Mouse (Mus musculus) midbrain, embryonic 15.5 days (tissue): ENCODE measurements around the gene Ky. TPM values are rescaled to one million over a fixed set of nuclear protein-coding genes. Genes with fewer than 3 reads are reported as not detected.
A peak's percentile ranks its signal among the peaks of the same experiment; 100 is the strongest.

Experiments
- ATAC-seq: fragments of 200-750 bp; cut with Nextera tagmentation; replicated peaks from 2 replicates; pipeline ENCODE4 v1.8.0; 2017; ENCODE audit warnings: moderate TSS enrichment
- H3K27ac ChIP-seq: fragments of 300-500 bp; sonication (generic); 2 replicates; pipeline ENCODE4 v1.5.1; 2015; ENCODE audit warnings: mild to moderate bottlenecking, inconsistent platforms
- H3K27me3 ChIP-seq: fragments of 300-500 bp; sonication (generic); replicated peaks from 2 replicates; pipeline ENCODE4 v1.6.1; 2015; ENCODE audit warnings: inconsistent platforms
- H3K36me3 ChIP-seq: fragments of 300-500 bp; sonication (generic); replicated peaks from 2 replicates; pipeline ENCODE4 v1.6.1; 2015; ENCODE audit warnings: inconsistent platforms
- H3K4me1 ChIP-seq: fragments of 300-500 bp; sonication (generic); 2 replicates; pipeline ENCODE4 v1.6.1; 2015; ENCODE audit warnings: inconsistent platforms
- H3K4me2 ChIP-seq: fragments of 300-500 bp; sonication (generic); 2 replicates; pipeline ENCODE4 v1.6.1; 2015; ENCODE audit warnings: inconsistent platforms, mild to moderate bottlenecking, moderate library complexity
- H3K4me3 ChIP-seq: fragments of 300-500 bp; sonication (generic); 2 replicates; pipeline ENCODE4 v1.5.1; 2015; ENCODE audit warnings: mild to moderate bottlenecking, inconsistent platforms
- H3K9ac ChIP-seq: fragments of 300-500 bp; sonication (generic); 2 replicates; pipeline ENCODE4 v1.6.1; 2015; ENCODE audit warnings: mild to moderate bottlenecking, inconsistent platforms
- H3K9me3 ChIP-seq: fragments of 300-500 bp; sonication (generic); 2 replicates; pipeline ENCODE4 v1.6.1; 2016; ENCODE audit warnings: inconsistent platforms
- WGBS: fragments of 180-500 bp; shearing (Covaris S2); methylation state at CpG from one replicate; pipeline ENCODE4 v1.1.7; 2015; ENCODE audit warnings: mixed read lengths; 5-methylcytosine and 5-hydroxymethylcytosine counted together
- polyA plus RNA-seq: library from polyadenylated mRNA; unstranded; fragments of >200 nt; fragmentation: Nextera tagmentation; extraction: Ambion mirVana; gene quantifications from 2 replicates; pipeline ENCODE4 v1.2.1, GENCODE M21; 2015

The Ky gene
- polyA plus RNA-seq, 1 experiment from 2014 or later, result 0.80 TPM

DNA sequence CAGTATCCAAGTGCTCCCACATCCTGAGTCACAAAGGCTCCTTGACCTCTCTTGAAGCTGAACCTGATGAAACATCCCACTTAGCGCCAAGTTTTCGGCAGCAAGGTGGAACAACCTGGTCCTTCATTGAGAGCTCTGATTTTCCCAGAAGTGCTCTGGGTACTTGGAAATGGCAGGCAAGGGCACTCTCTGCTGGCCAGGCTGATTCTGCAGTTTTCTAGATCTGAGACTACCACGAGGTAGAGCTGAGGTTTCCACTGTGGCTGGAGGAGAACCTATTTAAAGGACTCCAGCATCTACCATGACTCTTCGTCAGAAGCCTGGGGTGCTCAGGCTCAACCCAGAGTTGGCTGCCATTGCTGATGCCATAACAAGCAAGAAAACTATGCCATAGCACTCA is 8.0 kb downstream of the Ky start:
- H3K4me1 ChIP-seq, result no peaks in the 10 kb centered on the region
- H3K36me3 ChIP-seq, result no peaks in the 10 kb centered on the region
- no peak for ATAC-seq
- WGBS, result 85% methylated on average over 4 of the region's 4 CpGs
- H3K4me3 ChIP-seq, result no peak overlapping the region
- no peak overlapping the region for H3K9ac ChIP-seq
- no peaks in the 10 kb centered on the region for H3K9me3 ChIP-seq
- no peak overlapping the region for H3K4me2 ChIP-seq
- no peaks in the 10 kb centered on the region for H3K27me3 ChIP-seq
- no peak overlapping the region for H3K27ac ChIP-seq

DNA sequence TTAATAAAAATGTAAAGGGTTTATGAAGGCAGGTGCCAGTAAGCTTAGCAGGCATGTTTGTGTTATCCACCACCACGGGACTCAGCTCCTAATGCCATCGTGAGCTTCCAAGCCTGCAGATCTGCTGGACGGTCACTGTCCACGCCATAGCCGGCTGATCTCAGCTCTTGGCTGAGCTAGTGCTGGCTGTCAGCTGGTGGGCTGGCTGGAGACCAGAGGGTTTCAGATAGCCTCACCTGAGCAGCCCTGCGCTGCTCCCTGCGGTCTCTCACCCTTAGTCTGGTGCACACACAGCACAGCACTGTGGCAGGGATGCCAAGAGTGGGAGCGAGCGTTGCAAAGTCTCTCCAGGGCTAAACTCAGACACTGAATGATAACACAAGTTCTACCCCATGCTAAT is 12.9 kb downstream of the Ky start:
- H3K27me3 ChIP-seq, result no peaks in the 10 kb centered on the region
- H3K4me3 ChIP-seq, result no peak overlapping the region
- H3K4me2 ChIP-seq, result no peak overlapping the region
- no peaks in the 10 kb centered on the region for H3K36me3 ChIP-seq
- no peak overlapping the region for H3K9ac ChIP-seq
- H3K27ac ChIP-seq, result no peak overlapping the region
- ATAC-seq, result no peak
- H3K4me1 ChIP-seq, result no peaks in the 10 kb centered on the region
- 91% methylated on average over 9 of the region's 9 CpGs for WGBS
- H3K9me3 ChIP-seq, result no peaks in the 10 kb centered on the region

DNA sequence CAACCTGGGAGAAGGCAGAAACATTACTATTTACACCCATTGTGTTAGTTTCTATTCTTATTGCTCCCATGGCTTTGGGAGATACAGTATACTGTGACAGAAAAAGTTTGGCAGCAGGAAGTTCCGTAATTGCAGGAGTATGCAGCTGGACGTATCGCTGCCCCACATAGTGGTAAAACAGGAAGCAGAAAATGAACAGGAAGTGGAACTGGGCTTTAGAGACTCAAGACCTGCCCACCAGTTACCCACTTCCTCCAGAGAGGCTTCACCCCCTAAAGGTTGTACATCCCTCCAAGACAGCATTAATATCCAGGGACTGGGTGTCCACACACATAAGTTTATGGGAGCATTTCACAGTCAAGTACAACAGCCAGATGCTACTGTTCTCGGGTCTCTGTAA is 15.8 kb downstream of the Ky start:
- ATAC-seq, result no peak
- Histone ChIP-seq H3K4me3 (no peak overlapping the region), H3K9ac (no peak overlapping the region), H3K36me3 (no peaks in the 10 kb centered on the region), H3K27ac (no peak overlapping the region), H3K9me3 (no peaks in the 10 kb centered on the region), H3K27me3 (no peaks in the 10 kb centered on the region), H3K4me1 (no peaks in the 10 kb centered on the region), H3K4me2 (no peak overlapping the region)
- WGBS, result 84% methylated on average over 4 of the region's 4 CpGs

DNA sequence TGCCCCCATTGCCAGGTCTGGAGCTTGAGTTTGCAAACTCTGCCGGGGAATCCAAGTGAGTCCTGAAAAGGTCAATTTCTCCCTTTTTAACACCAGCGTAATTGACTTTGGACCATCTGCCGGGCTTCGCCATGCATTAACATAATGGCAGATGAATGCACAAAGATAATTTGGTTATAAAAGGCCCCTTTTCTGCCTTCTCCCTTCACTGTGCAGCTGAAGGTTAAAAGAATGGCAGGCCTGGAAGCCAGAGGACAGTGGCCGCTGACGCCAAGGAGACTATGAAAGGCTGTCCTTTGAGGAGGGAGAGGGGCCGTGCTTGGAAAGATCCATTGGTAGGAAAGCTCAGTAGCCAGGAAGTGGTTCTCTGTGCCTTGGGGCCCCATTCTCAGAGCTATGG is 22.6 kb downstream of the Ky start:
- Histone ChIP-seq H3K4me2 (no peak overlapping the region), H3K4me1 (peaks cover 7% of the 10 kb centered on the region; the same call in 1 of the 2 replicates), H3K27ac (no peak overlapping the region), H3K9me3 (no peaks in the 10 kb centered on the region), H3K4me3 (no peak overlapping the region), H3K36me3 (no peaks in the 10 kb centered on the region), H3K9ac (no peak overlapping the region), H3K27me3 (no peaks in the 10 kb centered on the region)
- WGBS, result 19% methylated on average over 7 of the region's 7 CpGs
- ATAC-seq, result no peak

DNA sequence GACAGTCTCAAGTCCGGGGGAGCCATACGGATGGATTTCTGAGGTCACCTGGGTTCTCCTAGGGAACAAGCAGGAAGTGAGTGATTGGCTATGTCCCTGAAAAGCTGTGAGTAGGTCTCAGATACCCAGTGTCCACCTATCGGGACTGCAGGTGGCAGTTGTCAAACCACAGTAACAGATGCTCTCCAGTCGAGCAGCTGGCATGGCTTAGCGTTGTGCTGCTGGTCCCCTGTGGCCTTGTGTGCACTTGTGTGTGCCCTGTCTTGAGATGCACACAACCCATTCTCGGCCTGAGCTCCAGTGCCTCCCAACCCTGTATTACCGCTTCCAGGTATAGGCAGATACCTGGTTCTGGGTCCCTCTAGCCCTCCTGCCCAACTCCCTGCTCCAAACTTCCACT is 23.0 kb downstream of the Ky start:
- no peak overlapping the region for H3K27ac ChIP-seq

DNA sequence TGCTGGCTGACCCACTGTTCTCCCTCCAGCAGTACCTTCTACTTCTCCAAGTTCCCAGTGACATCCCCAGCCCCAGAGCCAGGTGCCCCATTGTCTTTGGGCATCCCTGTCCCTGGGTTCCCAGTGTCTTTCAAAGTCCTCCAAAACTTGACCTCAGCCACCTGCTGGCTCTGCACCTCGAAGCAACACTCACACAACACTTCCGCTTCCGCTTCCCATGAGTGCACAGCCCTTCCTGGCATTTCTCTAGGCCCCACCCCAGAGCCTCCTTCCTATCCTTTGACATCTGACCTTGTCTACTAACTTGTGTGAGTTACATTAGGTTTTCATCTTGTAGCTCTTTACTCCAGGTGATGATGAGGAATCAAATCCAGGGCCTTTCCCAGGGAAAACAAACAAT is 23.5 kb downstream of the Ky start:
- 75% methylated on average over 3 of the region's 3 CpGs for WGBS
- Histone ChIP-seq H3K4me2 (no peak overlapping the region), H3K4me1 (peaks cover 7% of the 10 kb centered on the region; the same call in 1 of the 2 replicates), H3K27ac (no peak overlapping the region), H3K4me3 (no peak overlapping the region), H3K9ac (no peak overlapping the region), H3K36me3 (no peaks in the 10 kb centered on the region), H3K9me3 (no peaks in the 10 kb centered on the region), H3K27me3 (no peaks in the 10 kb centered on the region)
- no peak for ATAC-seq

More for the DNA sequence above, 23.0 kb downstream of the Ky start:
- Histone ChIP-seq H3K9ac (no peak overlapping the region), H3K4me2 (no peak overlapping the region), H3K4me1 (peaks cover 7% of the 10 kb centered on the region; the same call in 1 of the 2 replicates), H3K4me3 (no peak overlapping the region), H3K36me3 (no peaks in the 10 kb centered on the region), H3K27me3 (no peaks in the 10 kb centered on the region), H3K9me3 (no peaks in the 10 kb centered on the region)
- no peak for ATAC-seq
- 66% methylated on average over 7 of the region's 7 CpGs for WGBS

DNA sequence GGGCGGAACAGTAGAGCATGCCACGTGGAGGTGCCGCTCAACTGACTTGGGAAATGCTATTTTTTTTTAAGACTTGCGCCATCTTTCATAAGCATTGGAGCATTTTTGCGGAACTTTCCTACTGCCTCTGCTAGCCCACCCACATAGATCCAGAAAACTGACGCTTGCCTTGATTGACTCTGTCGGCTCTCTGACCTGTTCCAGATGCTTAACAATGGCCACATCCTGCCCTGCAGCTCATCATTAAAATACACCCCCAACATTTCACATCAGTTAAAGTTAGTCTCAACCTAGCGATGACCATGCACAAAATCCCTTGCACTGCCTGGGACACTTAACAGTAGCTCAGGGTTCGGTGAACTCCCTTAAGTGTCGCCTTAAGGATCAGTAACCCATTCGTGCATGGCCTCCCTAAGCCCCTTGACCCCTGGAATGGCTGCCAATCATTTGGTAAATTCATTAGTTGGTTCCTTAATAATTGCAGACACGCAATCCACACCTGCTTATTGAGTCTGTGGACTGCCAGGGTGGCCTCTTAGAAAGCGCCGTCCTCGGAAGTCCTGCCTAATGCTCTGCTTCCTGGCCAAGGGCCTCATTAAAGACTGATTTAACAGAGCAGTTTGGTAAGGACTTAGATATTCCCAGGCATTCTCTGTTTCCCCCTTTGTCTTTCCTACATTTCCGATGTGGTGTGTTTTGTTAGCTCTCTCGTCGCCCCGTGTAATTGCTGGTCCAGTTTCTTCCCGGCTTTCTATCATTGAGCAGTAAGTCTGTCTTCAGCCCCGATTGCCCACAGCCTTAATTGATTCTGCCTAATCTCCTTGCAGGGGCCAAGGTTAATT is 25.7 kb downstream of the Ky start:
- Histone ChIP-seq H3K9ac (no peak overlapping the region), H3K4me1 (peaks cover 7% of the 10 kb centered on the region; the same call in 1 of the 2 replicates), H3K36me3 (no peaks in the 10 kb centered on the region), H3K9me3 (no peaks in the 10 kb centered on the region), H3K4me3 (no peak overlapping the region), H3K27ac (no peak overlapping the region), H3K27me3 (no peaks in the 10 kb centered on the region), H3K4me2 (no peak overlapping the region)
- ATAC-seq, result no peak
- 39% methylated on average over 21 of the region's 21 CpGs for whole genome bisulfite sequencing

DNA sequence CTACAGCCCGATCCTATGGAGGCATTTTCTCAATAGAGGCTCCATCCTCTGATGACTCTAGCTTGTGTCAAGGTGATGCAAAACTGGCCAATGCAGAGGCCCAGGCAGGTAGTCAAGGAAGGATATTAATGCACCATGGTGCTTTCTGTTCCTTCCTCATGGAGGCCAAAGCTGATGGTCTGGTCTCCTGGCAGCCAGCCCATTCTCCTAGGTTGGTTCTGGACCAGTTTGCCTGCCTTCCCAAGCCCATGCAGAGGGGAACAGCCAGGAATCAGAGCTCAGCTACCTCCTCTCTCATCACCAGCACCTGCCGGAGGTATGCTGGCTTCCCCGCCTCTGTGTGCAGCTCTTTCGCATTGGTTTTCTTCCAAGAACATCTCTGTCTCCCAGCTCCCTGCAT is 31.4 kb downstream of the Ky start:
- no peaks in the 10 kb centered on the region for H3K4me1 ChIP-seq
- 89% methylated on average over 4 of the region's 4 CpGs for WGBS
- no peak for ATAC-seq
- no peaks in the 10 kb centered on the region for H3K27me3 ChIP-seq
- H3K4me3 ChIP-seq, result no peak overlapping the region
- no peaks in the 10 kb centered on the region for H3K36me3 ChIP-seq
- H3K27ac ChIP-seq, result no peak overlapping the region
- no peak overlapping the region for H3K9ac ChIP-seq
- H3K9me3 ChIP-seq, result no peaks in the 10 kb centered on the region
- H3K4me2 ChIP-seq, result no peak overlapping the region

DNA sequence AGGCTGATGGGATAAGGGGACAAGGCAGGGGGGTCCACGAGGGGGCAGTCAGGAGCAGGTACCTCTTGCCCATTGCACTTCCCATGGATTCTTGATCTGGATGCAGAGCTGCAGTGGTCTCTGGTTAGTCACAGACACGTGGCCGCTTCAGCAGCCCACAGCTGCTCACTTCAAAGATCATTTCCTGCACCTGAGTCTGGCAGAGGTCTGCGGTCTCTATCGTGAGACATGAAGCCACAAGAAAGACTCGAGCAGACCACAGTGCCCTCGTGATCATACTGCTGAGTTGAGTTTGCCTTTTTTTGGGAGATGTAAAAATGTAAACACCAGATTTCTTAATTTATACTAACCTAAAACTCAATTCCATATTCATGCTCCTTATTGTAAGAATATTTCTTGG is 34.1 kb downstream of the Ky start:
- WGBS, result 72% methylated on average over 7 of the region's 7 CpGs
- H3K4me1 ChIP-seq, result peaks cover 22% of the 10 kb centered on the region
- no peaks in the 10 kb centered on the region for H3K36me3 ChIP-seq
- H3K27ac ChIP-seq, result no peak overlapping the region
- no peak overlapping the region for H3K9ac ChIP-seq
- no peaks in the 10 kb centered on the region for H3K9me3 ChIP-seq
- H3K4me2 ChIP-seq, result no peak overlapping the region
- no peak for ATAC-seq
- no peak overlapping the region for H3K4me3 ChIP-seq
- H3K27me3 ChIP-seq, result no peaks in the 10 kb centered on the region

DNA sequence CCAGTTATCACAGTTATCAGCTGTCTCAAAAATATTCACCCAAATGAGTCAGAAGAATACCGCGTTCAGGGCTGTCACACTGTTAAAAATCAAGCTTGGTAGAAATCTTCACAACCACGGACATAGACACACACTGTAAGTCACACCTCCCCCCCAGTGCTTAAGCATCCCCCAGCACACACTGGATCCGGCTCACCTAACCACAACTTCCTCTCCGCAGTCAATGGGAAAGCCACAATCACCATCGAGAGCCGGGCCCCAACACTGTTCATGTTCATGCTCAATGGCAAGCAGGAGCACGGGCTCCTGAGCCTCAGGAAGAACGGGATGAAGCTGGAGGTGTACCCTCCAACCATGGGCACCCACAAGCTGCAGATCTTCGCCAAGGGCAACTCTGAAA is 36.1 kb downstream of the Ky start:
- H3K36me3 ChIP-seq, result no peaks in the 10 kb centered on the region
- no peak overlapping the region for H3K4me3 ChIP-seq
- 92% methylated on average over 10 of the region's 10 CpGs for WGBS
- ATAC-seq, result no peak
- no peak overlapping the region for H3K27ac ChIP-seq
- H3K9ac ChIP-seq, result no peak overlapping the region
- no peaks in the 10 kb centered on the region for H3K9me3 ChIP-seq
- no peaks in the 10 kb centered on the region for H3K27me3 ChIP-seq
- peaks cover 38% of the 10 kb centered on the region for H3K4me1 ChIP-seq
- no peak overlapping the region for H3K4me2 ChIP-seq

DNA sequence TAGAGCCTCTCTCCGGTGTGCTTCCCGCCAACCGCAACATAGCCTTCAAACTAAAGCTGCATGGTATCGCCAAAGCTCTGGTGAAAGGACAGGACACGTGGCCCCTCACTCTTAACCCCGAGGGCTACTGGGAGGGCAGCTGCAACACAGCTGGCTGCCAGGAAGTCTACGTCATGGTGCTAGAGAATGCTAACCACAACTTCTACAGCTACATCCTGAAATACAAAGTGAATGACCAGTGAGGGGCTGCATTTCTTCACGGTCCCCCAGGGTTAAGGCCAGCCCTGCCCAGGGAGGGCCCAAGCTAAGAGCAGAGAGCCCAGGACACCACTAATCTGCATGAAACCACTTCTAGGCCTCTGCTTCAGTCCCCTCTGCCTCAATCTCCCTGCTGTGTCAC is 37.0 kb downstream of the Ky start:
- Histone ChIP-seq H3K36me3 (no peaks in the 10 kb centered on the region), H3K9me3 (no peaks in the 10 kb centered on the region), H3K4me1 (peaks cover 46% of the 10 kb centered on the region), H3K27me3 (no peaks in the 10 kb centered on the region), H3K27ac (no peak overlapping the region), H3K4me3 (no peak overlapping the region), H3K4me2 (no peak overlapping the region), H3K9ac (no peak overlapping the region)
- WGBS, result 77% methylated on average over 8 of the region's 8 CpGs
- no peak for ATAC-seq

DNA sequence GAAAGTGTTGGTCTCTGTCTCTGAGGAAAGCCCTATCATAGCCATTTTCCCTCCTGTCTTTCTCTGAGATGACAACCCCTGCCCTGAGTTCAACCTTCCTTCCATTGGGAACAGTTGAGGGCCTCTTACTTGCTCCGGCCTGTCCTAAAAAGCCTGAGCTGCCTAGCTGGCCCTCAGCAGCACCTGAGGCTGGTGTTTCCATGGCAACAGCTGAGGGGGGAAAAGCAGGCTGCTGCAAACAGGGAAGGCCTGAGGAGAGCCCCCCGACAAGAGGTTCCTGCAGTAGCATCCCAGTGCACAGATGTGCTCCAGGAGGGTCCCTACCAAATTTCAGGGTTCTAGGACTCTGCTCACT is 38.2 kb downstream of the Ky start:
- Histone ChIP-seq H3K4me3 (no peak overlapping the region), H3K4me2 (peak overlapping the region; percentile 58), H3K9ac (no peak overlapping the region), H3K27me3 (no peaks in the 10 kb centered on the region), H3K36me3 (no peaks in the 10 kb centered on the region), H3K4me1 (peaks cover 48% of the 10 kb centered on the region), H3K9me3 (no peaks in the 10 kb centered on the region), H3K27ac (peak overlapping the region; percentile 95)
- 16% methylated on average over 2 of the region's 2 CpGs for WGBS
- peak; percentile 40 for ATAC-seq

DNA sequence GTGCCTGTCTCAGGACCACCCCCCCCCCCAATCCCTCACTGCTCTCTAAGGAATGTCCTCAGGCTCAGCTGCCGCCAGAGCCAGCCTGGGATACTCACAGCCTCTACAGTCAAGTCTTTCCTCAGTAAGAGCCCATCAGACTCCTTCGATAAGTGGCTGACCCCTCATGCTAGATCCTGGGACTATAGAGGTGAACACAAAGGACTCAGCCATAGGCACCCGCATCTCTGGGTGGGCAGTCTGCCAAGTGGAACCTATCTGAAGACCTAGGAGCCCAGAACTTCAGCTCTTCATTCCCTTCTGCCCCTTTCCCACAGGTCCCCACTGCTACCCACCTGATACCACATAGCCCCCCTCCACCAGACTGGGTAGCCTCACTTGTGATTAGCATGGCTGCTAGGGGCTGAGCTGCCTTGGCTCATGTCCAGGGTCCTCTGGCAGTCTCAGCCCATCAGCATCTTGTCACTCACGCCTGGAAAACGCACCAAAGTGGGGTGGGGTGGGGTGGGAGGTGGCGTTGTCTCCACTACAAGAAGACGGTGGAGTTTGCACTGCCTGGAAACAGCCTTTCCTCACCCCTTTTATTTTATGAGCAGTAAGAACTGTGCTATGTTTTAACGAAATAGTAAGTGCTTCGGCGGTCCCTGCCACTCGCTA is 38.7 kb downstream of the Ky start:
- Histone ChIP-seq H3K27me3 (no peaks in the 10 kb centered on the region), H3K36me3 (no peaks in the 10 kb centered on the region), H3K9ac (peak overlapping the region; percentile 31), H3K4me2 (peak overlapping the region; percentile 58), H3K27ac (peak overlapping the region; percentile 95), H3K4me1 (peaks cover 48% of the 10 kb centered on the region), H3K9me3 (no peaks in the 10 kb centered on the region), H3K4me3 (peak overlapping the region; percentile 28)
- ATAC-seq, result peak; percentile 75
- WGBS, result 3% methylated on average over 11 of the region's 11 CpGs
